Mouse (Mus musculus) hindbrain, embryonic 12.5 days (tissue): ENCODE measurements around the gene Olfr322. TPM values are rescaled to one million over a fixed set of nuclear protein-coding genes. Genes with fewer than 3 reads are reported as not detected.
"Not testable (repeated sequence)": the region's sequence is repeated elsewhere in the genome, so short reads cannot be mapped to it uniquely, and the experiment has no call there.

ENCODE experiments used
- ATAC-seq: fragments of 200-750 bp; cut with Nextera tagmentation; 2 replicates; pipeline ENCODE4 v1.8.0; 2017; ENCODE audit warnings: moderate TSS enrichment; ENCODE audit not compliant: low FRiP score
- H3K27ac ChIP-seq: fragments of 300-500 bp; sonication (generic); 2 replicates; pipeline ENCODE4 v1.5.1; 2016; ENCODE audit warnings: mild to moderate bottlenecking
- H3K27me3 ChIP-seq: fragments of 300-500 bp; sonication (generic); 2 replicates; pipeline ENCODE4 v1.6.1; 2016; ENCODE audit warnings: mild to moderate bottlenecking
- H3K36me3 ChIP-seq: fragments of 300-500 bp; sonication (generic); 2 replicates; pipeline ENCODE4 v1.6.1; 2016; ENCODE audit warnings: mild to moderate bottlenecking
- H3K4me1 ChIP-seq: fragments of 300-500 bp; sonication (generic); 2 replicates; pipeline ENCODE4 v1.6.1; 2016
- H3K4me2 ChIP-seq: fragments of 300-500 bp; sonication (generic); replicated peaks from 2 replicates; pipeline ENCODE4 v1.6.1; 2016; ENCODE audit warnings: mild to moderate bottlenecking
- H3K4me3 ChIP-seq: fragments of 300-500 bp; sonication (generic); 2 replicates; pipeline ENCODE4 v1.5.1; 2016; ENCODE audit warnings: mild to moderate bottlenecking
- H3K9ac ChIP-seq: fragments of 300-500 bp; sonication (generic); 2 replicates; pipeline ENCODE4 v1.6.1; 2016; ENCODE audit warnings: mild to moderate bottlenecking, moderate library complexity
- H3K9me3 ChIP-seq: fragments of 300-500 bp; sonication (generic); replicated peaks from 2 replicates; pipeline ENCODE4 v1.6.1; 2016; ENCODE audit warnings: mild to moderate bottlenecking
- WGBS: fragments of 180-500 bp; shearing (Covaris S2); methylation state at CpG from one replicate; pipeline ENCODE4 v1.1.7; 2016; 5-methylcytosine and 5-hydroxymethylcytosine counted together
- polyA plus RNA-seq: library from polyadenylated mRNA; unstranded; fragments of >200 nt; fragmentation: Nextera tagmentation; extraction: Ambion mirVana; gene quantifications from 2 replicates; pipeline ENCODE4 v1.2.1, GENCODE M21; 2016

The Olfr322 gene
- polyA plus RNA-seq, 1 experiment from 2014 or later, result not detected

- H3K27me3 ChIP-seq, result peaks cover 21% of the 10 kb centered on the region
- no peak for ATAC-seq
- peak overlapping the region; percentile 66 for H3K9ac ChIP-seq
Measured at GRCm38 (mm10) chr11:58641057-58641456, 17.5 kb upstream of the Olfr322 start.

DNA sequence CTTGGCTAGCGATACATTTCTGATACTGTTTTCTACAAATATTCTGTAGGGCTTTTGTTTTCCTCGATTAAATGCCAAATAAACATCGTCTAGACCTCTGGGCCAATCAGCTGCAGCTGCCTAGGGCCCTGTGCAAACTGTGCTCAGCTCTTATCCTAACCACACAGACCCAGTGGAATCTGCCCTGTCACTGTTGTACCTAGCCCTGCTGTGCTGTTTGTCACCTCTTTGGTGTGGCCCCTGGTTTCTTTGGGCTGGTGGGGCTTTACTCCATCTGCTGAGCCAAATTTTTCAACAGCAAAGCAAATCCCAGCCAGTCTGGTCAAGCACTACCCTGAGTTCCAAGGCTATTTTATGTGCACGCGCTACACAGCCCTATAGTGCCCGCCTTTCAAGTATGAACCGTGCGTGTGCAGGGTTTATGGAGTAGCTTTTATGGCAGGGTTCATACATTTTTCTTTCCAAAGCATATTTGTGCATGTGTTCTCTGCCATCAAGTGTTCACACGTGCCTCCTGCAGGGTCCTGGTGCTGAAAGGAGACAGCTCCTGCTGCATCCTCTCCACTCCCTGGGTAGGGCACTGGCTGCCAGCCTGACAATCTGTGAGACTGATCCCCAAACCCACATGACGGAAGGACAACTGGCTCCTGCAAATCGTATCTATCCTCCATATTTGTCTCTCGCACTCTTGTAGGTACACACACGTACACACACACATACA, 16.8 kb upstream of the Olfr322 start:
- Histone ChIP-seq H3K4me2 (no peak overlapping the region), H3K9ac (no peak overlapping the region), H3K9me3 (no peaks in the 10 kb centered on the region), H3K27me3 (peaks cover 21% of the 10 kb centered on the region), H3K4me1 (peaks cover 9% of the 10 kb centered on the region), H3K4me3 (no peak overlapping the region), H3K36me3 (no peaks in the 10 kb centered on the region), H3K27ac (no peak overlapping the region)
- 84% methylated on average over 13 of the region's 13 CpGs for WGBS
- ATAC-seq, result no peak

More at GRCm38 (mm10) chr11:58641057-58641456, 17.5 kb upstream of the Olfr322 start:
- Histone ChIP-seq H3K27ac (no peak overlapping the region), H3K36me3 (no peaks in the 10 kb centered on the region), H3K9me3 (no peaks in the 10 kb centered on the region), H3K4me2 (peak overlapping the region; percentile 93), H3K4me3 (peak overlapping the region; percentile 37), H3K4me1 (peaks cover 9% of the 10 kb centered on the region)
- 34% methylated on average over 14 of the region's 14 CpGs for WGBS

DNA sequence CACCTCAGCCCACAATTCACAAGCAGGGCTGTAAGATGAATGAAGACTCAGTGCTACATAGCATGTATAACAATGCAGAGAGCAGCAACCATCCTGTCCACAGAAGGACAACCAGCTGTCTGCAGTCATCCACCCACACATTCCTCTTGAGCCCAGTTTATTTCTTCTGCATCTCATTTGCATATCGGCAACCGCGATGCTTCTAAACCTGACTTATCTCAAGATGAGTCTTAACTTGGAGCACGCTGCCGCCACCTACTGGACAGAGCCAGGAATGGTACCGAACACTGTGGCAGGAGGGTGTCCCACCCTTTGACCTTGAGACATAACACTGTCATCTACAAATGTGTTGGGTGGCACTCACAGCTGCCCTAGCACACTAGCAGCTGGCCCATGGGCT, 15.2 kb upstream of the Olfr322 start:
- ATAC-seq, result no peak
- no peak overlapping the region for H3K9ac ChIP-seq
- peaks cover 9% of the 10 kb centered on the region for H3K4me1 ChIP-seq
- 36% methylated on average over 6 of the region's 6 CpGs for WGBS
- H3K27me3 ChIP-seq, result peaks cover 20% of the 10 kb centered on the region
- H3K4me3 ChIP-seq, result no peak overlapping the region
- H3K9me3 ChIP-seq, result no peaks in the 10 kb centered on the region
- no peak overlapping the region for H3K4me2 ChIP-seq
- no peak overlapping the region for H3K27ac ChIP-seq
- H3K36me3 ChIP-seq, result no peaks in the 10 kb centered on the region

- 85% methylated on average over 3 of the region's 3 CpGs for WGBS
- Histone ChIP-seq H3K9me3 (0 out of 2 replicates have a peak, but pooled peaks cover 3% of the 10 kb centered on the region), H3K4me1 (no peaks in the 10 kb centered on the region; the same call in 1 of the 2 replicates), H3K27me3 (no peaks in the 10 kb centered on the region), H3K27ac (no peak overlapping the region), H3K4me3 (no peak overlapping the region), H3K9ac (no peak overlapping the region), H3K36me3 (no peaks in the 10 kb centered on the region), H3K4me2 (no peak overlapping the region)
- no peak for ATAC-seq
Measured at GRCm38 (mm10) chr11:58655151-58655550, 3.4 kb upstream of the Olfr322 start.

- H3K36me3 ChIP-seq, result no peaks in the 10 kb centered on the region
- H3K9ac ChIP-seq, result no peak overlapping the region
- H3K4me3 ChIP-seq, result no peak overlapping the region
- H3K27ac ChIP-seq, result no peak overlapping the region
- no peak overlapping the region for H3K4me2 ChIP-seq
- H3K27me3 ChIP-seq, result no peaks in the 10 kb centered on the region
- no peaks in the 10 kb centered on the region for H3K4me1 ChIP-seq
- H3K9me3 ChIP-seq, result no peaks in the 10 kb centered on the region
- ATAC-seq, result no peak
Measured at GRCm38 (mm10) chr11:58669252-58669651, 10.7 kb downstream of the Olfr322 start.

DNA sequence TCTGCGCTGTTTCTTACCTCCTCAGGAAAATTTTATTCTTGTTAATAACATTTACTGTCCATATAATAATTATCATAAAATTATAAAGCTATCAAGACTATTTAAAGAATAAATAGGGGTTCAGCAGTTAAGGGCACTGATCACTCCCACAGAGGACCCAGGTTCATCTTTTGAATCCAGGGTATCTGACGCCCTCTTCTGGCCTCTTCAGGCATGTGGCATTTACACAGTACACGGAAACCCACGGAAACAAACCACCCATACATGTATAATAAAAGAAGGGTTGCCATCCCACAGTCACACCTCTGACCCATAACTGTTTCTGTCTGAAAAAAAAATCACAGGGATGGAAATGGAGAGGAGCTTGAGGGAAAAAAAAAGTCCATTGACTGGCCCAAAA, 13.2 kb downstream of the Olfr322 start:
- Histone ChIP-seq H3K27me3 (no peaks in the 10 kb centered on the region), H3K36me3 (no peaks in the 10 kb centered on the region), H3K4me1 (no peaks in the 10 kb centered on the region), H3K27ac (no peak overlapping the region), H3K4me2 (no peak overlapping the region), H3K4me3 (no peak overlapping the region), H3K9me3 (no peaks in the 10 kb centered on the region), H3K9ac (no peak overlapping the region)
- 49% methylated on average over 4 of the region's 4 CpGs for WGBS
- no peak for ATAC-seq

GRCm38 (mm10) chr11:58680799-58681198, 22.2 kb downstream of the Olfr322 start, which contains the start of gene Olfr320:
TSS of gene Olfr320 (plus strand) at chr11:58681099.
- WGBS, result 90% methylated on average over 1 of the region's 1 CpGs
- no peaks in the 10 kb centered on the region for H3K36me3 ChIP-seq
- H3K9ac ChIP-seq, result no peak within 1 kb of the TSS
- no peaks in the 10 kb centered on the region for H3K9me3 ChIP-seq
- H3K4me3 ChIP-seq, result no peak within 1 kb of the TSS
- H3K27me3 ChIP-seq, result no peaks in the 10 kb centered on the region
- no peak within 1 kb of the TSS for H3K4me2 ChIP-seq
- no peaks in the 10 kb centered on the region for H3K4me1 ChIP-seq
- no peak within 1 kb of the TSS for H3K27ac ChIP-seq
- no peak for ATAC-seq

GRCm38 (mm10) chr11:58698862-58699261, 40.3 kb downstream of the Olfr322 start, which contains the start of gene Olfr319:
TSS of gene Olfr319 (plus strand) at chr11:58699162.
- H3K27ac ChIP-seq, result no peak within 1 kb of the TSS
- H3K4me3 ChIP-seq, result no peak within 1 kb of the TSS
- peaks cover 9% of the 10 kb centered on the region; the same call in 1 of the 2 replicates for H3K9me3 ChIP-seq
- 94% methylated on average over 3 of the region's 3 CpGs for WGBS
- no peaks in the 10 kb centered on the region for H3K27me3 ChIP-seq
- H3K36me3 ChIP-seq, result no peaks in the 10 kb centered on the region
- ATAC-seq, result no peak
- no peaks in the 10 kb centered on the region for H3K4me1 ChIP-seq
- no peak within 1 kb of the TSS for H3K4me2 ChIP-seq
- H3K9ac ChIP-seq, result no peak within 1 kb of the TSS

DNA sequence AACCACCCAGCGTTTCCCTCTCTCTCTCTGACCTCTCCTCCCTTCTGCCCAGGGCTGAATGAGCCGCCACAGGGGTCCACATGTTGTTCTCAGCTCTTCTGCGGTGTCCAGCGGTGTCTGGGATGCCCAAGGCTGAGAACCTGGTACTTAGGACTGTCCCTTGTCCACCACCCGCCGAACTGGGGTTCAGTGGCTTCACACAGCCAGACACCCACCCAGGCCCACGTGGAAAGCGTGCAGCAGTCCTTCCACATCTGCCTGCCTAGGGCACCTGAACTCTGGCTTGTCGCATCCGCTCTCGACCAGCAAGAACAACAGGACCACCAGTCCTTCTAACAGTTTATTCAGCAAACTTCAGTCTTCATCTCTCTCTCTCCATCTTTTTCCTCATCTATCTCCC, 50.5 kb downstream of the Olfr322 start:
- no peak for ATAC-seq
- H3K4me1 ChIP-seq, result no peaks in the 10 kb centered on the region
- 81% methylated on average over 11 of the region's 11 CpGs for WGBS

DNA sequence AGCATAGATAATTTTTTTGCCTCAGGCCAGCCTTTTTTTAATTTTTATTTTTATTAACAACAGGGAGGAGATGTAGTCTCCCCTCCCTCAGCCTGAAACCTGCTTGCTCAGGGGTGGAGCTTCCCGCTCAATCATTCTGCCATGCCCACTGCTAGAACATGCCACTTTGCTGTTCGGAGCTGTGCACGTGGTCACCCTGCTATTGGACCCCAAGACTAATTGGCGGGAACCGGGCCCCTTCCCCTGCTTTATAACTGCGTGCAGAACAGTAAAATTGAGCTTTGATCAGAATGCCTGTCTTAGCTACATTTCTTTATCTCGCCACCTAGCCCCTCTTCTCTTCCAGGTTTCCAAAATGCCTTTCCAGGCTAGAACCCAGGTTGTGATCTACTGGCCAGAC, 59.1 kb downstream of the Olfr322 start:
- H3K27ac ChIP-seq, H3K27me3 ChIP-seq, H3K36me3 ChIP-seq, H3K4me2 ChIP-seq, ATAC-seq, H3K9ac ChIP-seq, H3K4me1 ChIP-seq, H3K4me3 ChIP-seq, H3K9me3 ChIP-seq: not testable (repeated sequence)
- WGBS, result 89% methylated on average over 7 of the region's 7 CpGs

More for the DNA sequence above, 50.5 kb downstream of the Olfr322 start:
- H3K4me3 ChIP-seq, result no peak overlapping the region
- no peak overlapping the region for H3K4me2 ChIP-seq
- H3K27ac ChIP-seq, result no peak overlapping the region
- no peaks in the 10 kb centered on the region for H3K36me3 ChIP-seq
- H3K27me3 ChIP-seq, result no peaks in the 10 kb centered on the region
- H3K9ac ChIP-seq, result no peak overlapping the region
- H3K9me3 ChIP-seq, result no peaks in the 10 kb centered on the region

Other genes starting within 250 kb of the Olfr322 start
- gene 1810065E05Rik, start 237.7 kb upstream of the Olfr322 start, polyA plus RNA-seq, result not detected in 2 replicates
- not detected in 2 replicates for gene Gm12253, start 226.2 kb upstream of the Olfr322 start, polyA plus RNA-seq
- not detected in 2 replicates for gene Lypd9, start 205.9 kb upstream of the Olfr322 start, polyA plus RNA-seq
- gene Olfr30, start 196.5 kb upstream of the Olfr322 start, polyA plus RNA-seq, result not detected in 2 replicates
- not detected in 2 replicates for gene Olfr332, start 166.2 kb upstream of the Olfr322 start, polyA plus RNA-seq
- gene Olfr331, start 156.2 kb upstream of the Olfr322 start, polyA plus RNA-seq, result not detected in 2 replicates
- not detected in 2 replicates for gene Olfr330, start 123.9 kb upstream of the Olfr322 start, polyA plus RNA-seq
- not detected in 2 replicates for gene Olfr329-ps, start 112.4 kb upstream of the Olfr322 start, polyA plus RNA-seq
- not detected in 2 replicates for gene Olfr328, start 103.1 kb upstream of the Olfr322 start, polyA plus RNA-seq
- gene Olfr224, start 88.2 kb upstream of the Olfr322 start, polyA plus RNA-seq, result not detected in 2 replicates
- gene Olfr325, start 81.1 kb upstream of the Olfr322 start, polyA plus RNA-seq, result not detected in 2 replicates
- gene Olfr324, start 63.7 kb upstream of the Olfr322 start, polyA plus RNA-seq, result not detected in 2 replicates
- not detected in 2 replicates for gene 2210407C18Rik, start 42.7 kb upstream of the Olfr322 start, polyA plus RNA-seq
- gene Olfr323, start 28.3 kb upstream of the Olfr322 start, polyA plus RNA-seq, result not detected in 2 replicates
- 0.51 and 0.53 TPM in 2 replicates for gene Trim58, start 18.3 kb upstream of the Olfr322 start, polyA plus RNA-seq
- gene Olfr320, start 22.3 kb downstream of the Olfr322 start, polyA plus RNA-seq, result not detected in 2 replicates
- gene Olfr319, start 40.4 kb downstream of the Olfr322 start, polyA plus RNA-seq, result not detected in 2 replicates
- not detected in 2 replicates for gene Olfr318, start 65.2 kb downstream of the Olfr322 start, polyA plus RNA-seq
- 0.10 and 0.12 TPM in 2 replicates for gene Olfr317, start 80.4 kb downstream of the Olfr322 start, polyA plus RNA-seq
- not detected in 2 replicates for gene Olfr316, start 94.0 kb downstream of the Olfr322 start, polyA plus RNA-seq
- gene Olfr315, start 114.4 kb downstream of the Olfr322 start, polyA plus RNA-seq, result not detected in 2 replicates
- not detected in 2 replicates for gene Olfr314, start 124.2 kb downstream of the Olfr322 start, polyA plus RNA-seq
- 7.0 and 10.4 TPM in 2 replicates for gene Fam183b, start 143.2 kb downstream of the Olfr322 start, polyA plus RNA-seq
- not detected in 2 replicates for gene Olfr313, start 156.2 kb downstream of the Olfr322 start, polyA plus RNA-seq
- not detected in 2 replicates for gene Olfr312, start 170.5 kb downstream of the Olfr322 start, polyA plus RNA-seq
- gene Olfr311, start 180.5 kb downstream of the Olfr322 start, polyA plus RNA-seq, result not detected in 2 replicates
- 18.3 and 19.1 TPM in 2 replicates for gene Gm12258, start 188.4 kb downstream of the Olfr322 start, polyA plus RNA-seq
- gene 2810021J22Rik, start 208.4 kb downstream of the Olfr322 start, polyA plus RNA-seq, result 10.2 and 12.0 TPM in 2 replicates
- 4.9 and 7.0 TPM in 2 replicates for gene Zfp39, start 245.4 kb downstream of the Olfr322 start, polyA plus RNA-seq